Mouse (Mus musculus): Measurements from ENCODE around the gene Srsf4. TPM values are rescaled to one million over a fixed set of nuclear protein-coding genes. Genes with fewer than 3 reads are reported as not detected.

Gene Srsf4
- total and polyA plus RNA-seq, 3 experiments: 53.7 to 163 TPM; not detected in 1

DNA sequence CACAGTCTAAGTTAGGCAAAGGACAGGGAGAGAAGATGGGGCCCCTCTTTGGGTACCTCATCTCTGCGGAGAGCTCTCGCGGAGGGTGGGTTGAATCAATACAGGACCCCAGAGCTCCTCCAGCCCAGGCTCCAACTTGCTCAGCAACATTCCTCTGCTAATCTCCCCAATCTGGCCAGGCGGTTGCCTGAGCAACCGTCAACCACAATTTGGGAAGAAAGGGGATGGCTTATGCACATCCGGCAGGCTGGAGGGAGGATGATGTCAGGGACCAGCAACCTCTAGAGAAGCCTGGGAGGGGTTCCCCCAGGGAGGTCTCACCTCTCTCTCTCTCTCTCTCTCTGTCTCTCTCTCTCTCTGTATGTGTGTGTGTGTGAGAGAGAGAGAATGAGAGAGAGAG lies 46.5 kb upstream of the Srsf4 start:
- no peaks in the 10 kb centered on the region for H3K27me3 ChIP-seq (ENCODE audit: control insufficient read depth in 1 of 2, insufficient read depth in 2 of 2, low read length in 2 of 2)
- peaks cover 0 to 5% of the 10 kb centered on the region in 2 experiments; a peak in 1 of 4 replicates for H3K4me1 ChIP-seq (ENCODE audit: control insufficient read depth in 1 of 2, insufficient read depth in 2 of 2, low read length in 2 of 2)
- no peak for DNase-seq (ENCODE audit: low read depth, low spot score)

DNA sequence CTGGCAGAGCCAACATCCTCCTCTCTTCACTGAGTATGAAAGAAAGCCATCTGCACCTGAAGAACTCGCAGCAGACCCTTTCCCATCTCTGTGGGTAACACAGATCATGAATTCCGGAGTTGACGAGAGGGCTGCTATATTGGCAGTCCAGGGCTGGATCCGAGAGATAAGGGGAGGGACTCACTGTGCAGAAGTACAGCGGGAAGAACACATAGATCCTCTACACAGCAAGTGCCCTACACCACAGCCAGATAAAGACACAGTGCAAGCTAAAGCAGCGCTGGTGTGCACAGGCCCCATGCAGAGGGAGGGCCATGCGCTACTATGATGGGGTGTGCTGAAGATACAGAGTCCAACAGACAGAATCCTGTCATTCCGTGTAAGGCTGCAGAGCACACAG lies 44.3 kb upstream of the Srsf4 start:
- DNase-seq (ENCODE audit: low read depth, low spot score): peak; percentile 71

More for the DNA sequence above, 46.5 kb upstream of the Srsf4 start:
- Histone ChIP-seq H3K36me3 (ENCODE audit: control insufficient read depth in 1 of 2, insufficient read depth in 2 of 2, low read length in 2 of 2) (no peaks in the 10 kb centered on the region), H3K4me3 (ENCODE audit: control insufficient read depth in 1 of 2, insufficient read depth in 1 of 2, low read depth in 2 of 2, low read length in 2 of 2) (no peak overlapping the region), H3K9me3 (replicated peaks; ENCODE audit: insufficient read depth, low read length) (no peaks in the 10 kb centered on the region), H3K79me2 (ENCODE audit: control insufficient read depth, insufficient read depth, low read length, poor library complexity) (no peaks in the 10 kb centered on the region), H3K27ac (ENCODE audit: control insufficient read depth, low read depth, low read length) (no peak overlapping the region), H3K9ac (ENCODE audit: control insufficient read depth, low read depth, low read length, poor library complexity, severe bottlenecking) (no peak overlapping the region)
- TF ChIP-seq USF2 (IDR thresholded peaks at IDR 0.05; ENCODE audit: borderline replicate concordance in 1 of 2, insufficient read depth in 1 of 2, low read depth in 1 of 2, low read length in 2 of 2) (no peak), ELF1 (IDR thresholded peaks at IDR 0.05; ENCODE audit: low read depth, low read length) (no peak), HCFC1 (IDR thresholded peaks at IDR 0.05; ENCODE audit: low read depth, low read length) (no peak)

DNA sequence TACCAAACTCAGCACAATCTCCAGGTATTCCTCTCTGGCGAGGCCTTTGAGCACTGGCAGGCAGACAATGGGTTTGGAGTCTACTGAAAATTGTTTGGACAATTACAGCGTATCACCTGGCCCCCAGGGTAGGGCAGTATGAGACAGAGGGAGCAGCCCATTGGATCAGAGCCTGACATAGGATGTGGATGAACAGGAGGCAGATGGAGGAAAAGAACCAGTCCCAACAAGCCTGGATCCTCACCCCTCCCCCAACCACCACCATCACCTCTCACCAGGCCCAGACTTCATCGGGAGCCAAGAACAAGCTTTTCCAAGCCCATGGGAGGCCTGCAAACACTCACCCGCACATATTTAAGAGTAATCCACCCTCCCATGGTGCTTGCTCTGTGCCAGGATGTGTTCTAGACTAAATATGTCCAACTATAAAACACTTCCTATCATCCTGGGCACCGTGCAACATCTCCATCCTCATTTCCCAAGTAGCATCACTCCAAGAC lies 41.8 kb upstream of the Srsf4 start:
- TF ChIP-seq TCF12 (IDR thresholded peaks at IDR 0.05; ENCODE audit: low read depth, low read length): no peak
- TF ChIP-seq RAD21 (IDR thresholded peaks at IDR 0.05; ENCODE audit: low read depth, low read length): no peak
- TF ChIP-seq SMC3 (IDR thresholded peaks at IDR 0.05; ENCODE audit: low read depth, low read length): no peak
- TF ChIP-seq MYB (IDR thresholded peaks at IDR 0.05; ENCODE audit: low read depth, low read length): no peak
- no peak for TF ChIP-seq GABPA (IDR thresholded peaks at IDR 0.05; ENCODE audit: low read depth, low read length)
- TF ChIP-seq TBP (IDR thresholded peaks at IDR 0.05; ENCODE audit: low read depth, low read length): no peak
- no peak for TF ChIP-seq MAX (IDR thresholded peaks at IDR 0.05; ENCODE audit: low read length)
- no peak for TF ChIP-seq RCOR1 (IDR thresholded peaks at IDR 0.05; ENCODE audit: low read depth, low read length)
- no peak for TF ChIP-seq NELFE (IDR thresholded peaks at IDR 0.05; ENCODE audit: low read depth, low read length)
- TF ChIP-seq ZC3H11A (IDR thresholded peaks at IDR 0.05; ENCODE audit: low read depth, low read length): no peak
- no peak for TF ChIP-seq MEF2A (IDR thresholded peaks at IDR 0.05; ENCODE audit: extremely low read depth, insufficient replicate concordance, low read depth, low read length, poor library complexity, severe bottlenecking)
- no peak for TF ChIP-seq CHD1 (IDR thresholded peaks at IDR 0.05; ENCODE audit: low read depth, low read length)
- no peak for TF ChIP-seq MXI1 (IDR thresholded peaks at IDR 0.05; ENCODE audit: low read depth, low read length)
- no peak for TF ChIP-seq TAL1 (IDR thresholded peaks at IDR 0.05; ENCODE audit: low read length)
- no peaks in the 10 kb centered on the region for H3K79me2 ChIP-seq (ENCODE audit: control insufficient read depth, insufficient read depth, low read length, poor library complexity)
- H3K4me3 ChIP-seq (ENCODE audit: control insufficient read depth in 1 of 2, insufficient read depth in 1 of 2, low read depth in 2 of 2, low read length in 2 of 2): no peak overlapping the region
- no peaks in the 10 kb centered on the region for H3K27me3 ChIP-seq (ENCODE audit: control insufficient read depth in 1 of 2, insufficient read depth in 2 of 2, low read length in 2 of 2)
- no peak for DNase-seq (ENCODE audit: low read depth, low spot score)
- peaks cover 0 to 5% of the 10 kb centered on the region in 2 experiments; a peak in 1 of 4 replicates for H3K4me1 ChIP-seq (ENCODE audit: control insufficient read depth in 1 of 2, insufficient read depth in 2 of 2, low read length in 2 of 2)
- no peak overlapping the region for H3K27ac ChIP-seq (ENCODE audit: control insufficient read depth, low read depth, low read length)
- no peaks in the 10 kb centered on the region for H3K36me3 ChIP-seq (ENCODE audit: control insufficient read depth in 1 of 2, insufficient read depth in 2 of 2, low read length in 2 of 2)
- no peak overlapping the region for H3K9ac ChIP-seq (ENCODE audit: control insufficient read depth, low read depth, low read length, poor library complexity, severe bottlenecking)
- H3K9me3 ChIP-seq (replicated peaks; ENCODE audit: insufficient read depth, low read length): no peaks in the 10 kb centered on the region

More for the DNA sequence above, 44.3 kb upstream of the Srsf4 start:
- Histone ChIP-seq H3K27me3 (ENCODE audit: control insufficient read depth in 1 of 2, insufficient read depth in 2 of 2, low read length in 2 of 2) (no peaks in the 10 kb centered on the region), H3K9me3 (replicated peaks; ENCODE audit: insufficient read depth, low read length) (no peaks in the 10 kb centered on the region), H3K79me2 (ENCODE audit: control insufficient read depth, insufficient read depth, low read length, poor library complexity) (no peaks in the 10 kb centered on the region), H3K27ac (ENCODE audit: control insufficient read depth, low read depth, low read length) (no peak overlapping the region), H3K9ac (ENCODE audit: control insufficient read depth, low read depth, low read length, poor library complexity, severe bottlenecking) (no peak overlapping the region), H3K36me3 (ENCODE audit: control insufficient read depth in 1 of 2, insufficient read depth in 2 of 2, low read length in 2 of 2) (no peaks in the 10 kb centered on the region), H3K4me1 (ENCODE audit: control insufficient read depth in 1 of 2, insufficient read depth in 2 of 2, low read length in 2 of 2) (peaks cover 0 to 5% of the 10 kb centered on the region in 2 experiments; a peak in 1 of 4 replicates), H3K4me3 (ENCODE audit: control insufficient read depth in 1 of 2, insufficient read depth in 1 of 2, low read depth in 2 of 2, low read length in 2 of 2) (no peak overlapping the region)
- TF ChIP-seq TCF12 (IDR thresholded peaks at IDR 0.05; ENCODE audit: low read depth, low read length) (peak; percentile 36; the same call in 1 of the 2 replicates), MEF2A (IDR thresholded peaks at IDR 0.05; ENCODE audit: extremely low read depth, insufficient replicate concordance, low read depth, low read length, poor library complexity, severe bottlenecking) (no peak), NELFE (IDR thresholded peaks at IDR 0.05; ENCODE audit: low read depth, low read length) (no peak), MYB (IDR thresholded peaks at IDR 0.05; ENCODE audit: low read depth, low read length) (no peak), ELF1 (IDR thresholded peaks at IDR 0.05; ENCODE audit: low read depth, low read length) (no peak), GATA1 (IDR thresholded peaks at IDR 0.05; ENCODE audit: low read depth, low read length) (0 out of 2 replicates have a peak, but pooled peaks have one; percentile 36), RCOR1 (IDR thresholded peaks at IDR 0.05; ENCODE audit: low read depth, low read length) (no peak), TAL1 (IDR thresholded peaks at IDR 0.05; ENCODE audit: low read length) (peak; percentile 63), RAD21 (IDR thresholded peaks at IDR 0.05; ENCODE audit: low read depth, low read length) (no peak), USF1 (IDR thresholded peaks at IDR 0.05; ENCODE audit: low read depth, low read length) (no peak), MYC (IDR thresholded peaks at IDR 0.05; ENCODE audit: low read depth, low read length) (no peak), MXI1 (IDR thresholded peaks at IDR 0.05; ENCODE audit: low read depth, low read length) (no peak), JUND (IDR thresholded peaks at IDR 0.05; ENCODE audit: low read depth, low read length) (no peak), ETS1 (IDR thresholded peaks at IDR 0.05; ENCODE audit: low read depth, low read length) (0 out of 2 replicates have a peak, but pooled peaks have one; percentile 19), EP300 (IDR thresholded peaks at IDR 0.05; ENCODE audit: low read depth in 1 of 2, low read length in 2 of 2) (peak in 1 of 2 experiments; percentile 28; a peak in 1 of 4 replicates), GABPA (IDR thresholded peaks at IDR 0.05; ENCODE audit: low read depth, low read length) (no peak), POLR2AphosphoS5 (IDR thresholded peaks at IDR 0.05; ENCODE audit: borderline replicate concordance, low read depth, low read length) (no peak)
